Mouse (Mus musculus) spleen, postnatal 4 days (tissue): ENCODE measurements around the gene Ugt1a8.

Experiments
- DNase-seq, 2 experiments: peaks; one replicate each; pipeline ENCODE4 v3.0.0; 2022; ENCODE audit warnings: low spot score in 2 of 2

Ugt1a8 gene

DNA sequence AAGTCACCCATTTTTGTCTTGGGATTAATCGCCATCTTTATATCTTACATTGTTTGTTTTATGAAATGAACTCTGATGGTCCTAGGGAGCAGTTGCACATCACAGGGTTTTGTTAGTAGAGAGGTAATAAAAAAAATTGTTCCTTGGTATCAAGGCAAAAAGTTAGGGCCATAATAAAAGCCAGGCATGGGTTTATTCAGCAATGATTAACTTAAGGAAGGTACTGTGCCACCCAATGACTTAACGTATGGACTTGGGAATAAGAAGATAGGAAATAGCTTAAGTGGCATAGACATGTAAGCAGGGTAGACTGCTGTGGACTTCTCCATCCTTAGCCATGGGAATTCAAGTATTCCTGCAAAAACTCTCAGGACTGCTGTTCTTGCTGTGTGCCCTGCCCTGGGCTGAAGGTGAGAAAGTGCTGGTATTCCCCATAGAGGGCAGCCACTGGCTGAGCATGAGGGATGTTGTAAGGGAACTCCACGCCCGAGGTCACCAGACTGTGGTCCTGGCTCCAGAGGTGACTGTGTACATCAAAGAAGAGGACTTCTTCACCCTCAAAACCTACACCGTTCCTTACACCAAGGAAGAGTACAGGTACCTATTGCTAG, 98.8 kb downstream of the Ugt1a8 start:
- no peak for DNase-seq

DNA sequence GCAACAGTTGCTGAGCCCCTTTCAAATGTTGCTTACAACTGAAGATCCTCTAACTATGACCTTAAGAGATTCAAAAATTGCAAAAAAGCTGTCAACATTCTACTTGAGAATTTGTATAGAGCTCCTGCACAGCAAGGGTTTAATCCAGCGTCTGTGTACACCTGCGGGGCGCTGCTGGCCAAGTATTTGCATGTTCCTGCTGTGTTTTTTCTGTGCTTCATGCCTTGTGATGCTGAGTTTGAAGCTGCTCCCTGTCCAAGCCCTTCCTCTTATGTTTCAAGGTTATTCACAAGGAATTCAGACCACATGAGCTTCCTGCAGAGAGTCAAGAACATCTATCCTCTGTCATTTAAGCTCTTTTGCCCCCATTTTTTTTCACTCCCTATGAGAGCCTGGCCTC, 104.5 kb downstream of the Ugt1a8 start:
- DNase-seq, result no peak

DNA sequence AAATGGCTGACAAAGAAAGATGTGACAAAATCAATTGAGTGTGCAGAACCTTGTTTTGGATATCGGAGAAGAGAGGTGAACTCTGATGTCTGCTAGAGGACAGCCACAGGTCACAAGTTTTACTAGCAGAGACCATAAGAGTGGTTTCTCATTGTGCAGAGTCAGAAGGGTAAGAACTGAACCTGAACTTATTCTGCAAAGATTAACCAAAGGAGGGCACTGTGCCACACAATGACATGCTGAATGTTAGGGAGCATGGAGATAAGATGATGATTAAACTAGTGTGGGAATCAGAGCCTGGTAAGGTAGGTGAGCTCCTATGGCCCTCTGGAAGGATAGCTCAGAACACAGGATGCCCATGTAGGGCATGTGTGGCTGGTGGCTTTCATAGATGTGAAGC, 108.1 kb downstream of the Ugt1a8 start:
- no peak for DNase-seq

DNA sequence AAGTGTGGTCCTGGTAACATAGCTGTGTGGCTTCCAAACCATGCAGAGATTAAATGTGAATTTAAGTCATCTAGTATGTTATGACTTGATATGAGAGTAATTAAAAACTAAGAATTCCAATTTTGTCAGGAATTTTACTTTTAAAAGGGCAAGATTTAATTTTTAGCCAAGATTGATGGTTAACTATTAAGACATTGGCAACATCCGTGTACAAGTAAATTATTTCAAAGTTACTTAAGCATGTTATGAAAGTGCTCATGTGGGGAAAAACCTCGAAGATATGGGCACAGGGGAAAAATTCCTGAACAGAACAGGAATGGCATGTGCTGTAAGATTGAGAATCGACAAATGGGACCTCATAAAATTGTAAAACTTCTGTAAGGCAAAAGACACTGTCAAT, 109.8 kb downstream of the Ugt1a8 start:
- no peak for DNase-seq

DNA sequence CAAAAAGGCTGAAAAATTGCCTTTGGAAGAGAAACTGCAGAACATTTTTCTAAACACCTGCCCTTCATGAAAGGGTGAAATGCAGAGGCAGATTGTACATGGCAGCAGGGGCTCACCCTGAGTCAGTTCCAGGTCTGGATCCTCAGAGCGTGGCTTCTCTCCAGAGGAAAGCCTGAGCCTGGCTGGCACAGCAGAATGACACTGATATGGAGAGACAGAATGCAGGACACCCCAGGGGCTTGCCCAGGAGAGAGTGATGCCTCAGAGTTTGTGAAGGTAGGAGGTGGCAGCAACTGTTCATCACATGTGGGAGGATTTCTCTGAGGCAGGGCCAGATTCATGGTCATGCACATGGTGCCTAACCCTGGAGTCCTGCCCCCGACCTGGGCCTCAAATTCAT, 112.4 kb downstream of the Ugt1a8 start:
- no peak for DNase-seq

DNA sequence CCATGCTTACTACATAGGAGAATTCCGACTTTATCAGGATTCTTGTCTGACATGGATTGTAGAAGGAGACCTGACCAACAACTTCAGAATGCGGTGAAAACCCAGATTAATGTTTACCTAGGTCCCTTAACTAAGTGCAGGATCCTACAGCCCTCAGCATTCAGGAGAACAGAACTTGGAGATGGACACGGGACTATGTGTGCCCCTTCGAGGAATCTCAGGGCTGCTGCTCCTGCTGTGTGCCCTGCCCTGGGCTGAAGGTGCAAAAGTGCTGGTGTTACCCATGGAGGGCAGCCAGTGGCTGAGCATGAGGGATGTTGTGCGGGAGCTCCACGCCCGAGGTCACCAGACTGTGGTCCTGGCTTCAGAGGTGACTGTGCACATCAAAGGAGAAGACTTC, 112.8 kb downstream of the Ugt1a8 start, which contains the start of gene Ugt1a2:
Ugt1a2 (plus strand) TSS at position 146 of the 400 bp plus-strand sequence.
- no peak for DNase-seq

DNA sequence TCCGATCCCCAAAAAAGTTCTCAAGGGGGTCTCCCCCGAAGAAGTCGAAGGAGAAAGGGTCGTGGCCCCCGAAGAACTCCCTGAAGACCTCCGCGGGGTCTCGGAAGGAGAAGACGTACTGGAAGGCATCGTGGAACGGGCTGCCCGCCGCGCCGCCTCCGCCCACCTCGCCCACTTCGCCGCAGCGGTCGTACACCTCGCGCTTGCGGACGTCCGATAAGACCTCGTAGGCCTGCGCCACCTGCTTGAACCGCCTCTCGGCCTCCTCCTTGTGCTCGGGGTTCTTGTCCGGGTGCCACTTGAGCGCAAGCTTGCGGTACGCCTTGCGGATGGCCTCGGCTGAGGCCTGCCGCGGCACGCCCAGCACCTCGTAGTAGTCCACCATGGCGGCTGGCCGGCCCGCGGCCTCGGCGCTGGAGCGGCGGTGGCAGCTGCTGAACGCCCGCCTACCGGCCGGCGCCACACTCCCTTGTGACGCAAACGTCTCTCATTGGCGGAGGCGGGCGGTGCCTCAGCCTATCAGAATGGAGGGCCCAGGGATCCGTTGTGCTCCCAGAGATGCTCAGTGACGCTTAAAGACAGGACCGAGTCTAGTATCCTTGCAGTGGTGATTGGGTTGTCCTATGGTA, 117.8 kb downstream of the Ugt1a8 start, which contains the start of gene Dnajb3:
Dnajb3 (minus strand) TSS at position 489 of the 629 bp plus-strand sequence.
- peak; percentile 85 to 91 for DNase-seq

DNA sequence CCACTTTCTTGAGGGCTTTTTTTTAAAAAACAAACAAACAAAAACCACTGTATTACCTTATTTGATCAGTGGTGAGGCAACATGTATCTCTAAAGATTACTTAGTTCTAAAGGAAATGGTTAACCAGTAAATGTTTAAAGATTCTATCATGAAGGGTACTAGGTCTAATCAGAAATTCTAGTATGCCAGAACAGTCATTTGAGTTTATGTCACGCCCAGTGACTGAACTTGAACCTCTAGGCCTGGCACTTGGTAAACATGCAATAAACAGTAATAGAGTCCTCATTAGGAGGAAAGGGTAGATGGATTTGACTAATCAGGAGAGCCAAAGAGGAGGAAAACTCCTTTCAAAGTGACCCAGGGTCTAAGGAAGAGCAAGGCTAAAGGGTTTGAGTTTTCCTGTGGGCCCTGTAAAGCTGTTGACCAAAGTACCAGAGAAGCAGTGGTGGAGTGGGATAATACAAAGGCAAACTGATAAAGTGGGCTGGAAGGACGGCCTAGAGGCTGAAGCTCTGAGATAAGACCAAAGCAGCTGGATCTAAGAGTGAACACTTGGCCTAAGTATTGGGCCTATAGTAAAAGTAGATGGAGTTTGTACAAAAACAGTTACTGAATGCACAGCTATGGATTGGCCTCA, 119.3 kb downstream of the Ugt1a8 start:
- no peak for DNase-seq

DNA sequence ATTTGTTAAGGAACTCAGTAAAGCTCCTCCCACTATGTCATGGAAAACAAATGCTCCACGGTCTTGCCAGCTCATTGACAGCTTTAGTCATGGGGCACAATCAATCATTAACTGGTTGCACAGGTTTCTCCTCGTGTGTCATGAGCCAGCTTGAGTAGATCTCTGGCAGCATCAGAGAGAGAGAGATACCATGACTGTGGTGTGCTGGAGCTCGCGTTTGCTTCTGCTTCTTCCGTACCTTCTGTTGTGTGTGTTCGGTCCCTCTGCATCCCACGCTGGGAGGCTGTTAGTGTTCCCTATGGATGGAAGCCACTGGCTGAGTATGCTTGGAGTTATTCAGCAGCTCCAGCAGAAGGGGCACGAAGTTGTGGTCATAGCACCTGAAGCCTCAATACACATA, 124.2 kb downstream of the Ugt1a8 start, which contains the start of gene Ugt1a1:
Ugt1a1 (plus strand) TSS at position 148 of the 400 bp plus-strand sequence.
- DNase-seq, result peak in 1 of 2 experiments; percentile 70

DNA sequence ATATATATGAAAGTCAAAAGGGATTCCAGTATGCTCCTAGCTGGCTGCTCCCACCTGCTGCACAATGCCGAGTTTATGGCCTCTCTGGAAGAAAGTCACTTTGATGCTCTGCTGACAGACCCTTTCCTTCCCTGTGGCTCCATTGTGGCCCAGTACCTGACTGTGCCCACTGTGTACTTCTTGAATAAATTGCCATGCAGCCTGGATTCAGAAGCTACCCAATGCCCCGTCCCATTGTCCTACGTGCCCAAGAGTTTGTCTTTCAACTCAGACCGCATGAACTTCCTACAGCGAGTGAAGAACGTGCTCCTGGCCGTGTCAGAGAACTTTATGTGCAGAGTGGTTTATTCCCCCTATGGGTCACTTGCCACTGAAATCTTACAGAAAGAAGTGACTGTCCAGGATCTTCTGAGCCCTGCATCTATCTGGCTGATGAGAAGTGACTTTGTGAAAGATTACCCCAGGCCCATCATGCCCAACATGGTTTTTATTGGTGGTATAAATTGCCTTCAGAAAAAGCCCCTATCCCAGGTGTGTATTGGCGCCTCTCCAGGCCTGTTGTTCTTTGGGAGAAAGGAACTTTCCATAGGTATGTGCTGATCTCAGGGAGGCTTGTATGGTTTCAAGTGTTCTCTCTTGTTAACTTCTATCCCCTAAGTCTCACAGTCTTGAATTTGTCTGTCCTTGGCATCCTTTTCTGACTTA, 124.9 kb downstream of the Ugt1a8 start:
- DNase-seq, result peak in 1 of 2 experiments; percentile 66

DNA sequence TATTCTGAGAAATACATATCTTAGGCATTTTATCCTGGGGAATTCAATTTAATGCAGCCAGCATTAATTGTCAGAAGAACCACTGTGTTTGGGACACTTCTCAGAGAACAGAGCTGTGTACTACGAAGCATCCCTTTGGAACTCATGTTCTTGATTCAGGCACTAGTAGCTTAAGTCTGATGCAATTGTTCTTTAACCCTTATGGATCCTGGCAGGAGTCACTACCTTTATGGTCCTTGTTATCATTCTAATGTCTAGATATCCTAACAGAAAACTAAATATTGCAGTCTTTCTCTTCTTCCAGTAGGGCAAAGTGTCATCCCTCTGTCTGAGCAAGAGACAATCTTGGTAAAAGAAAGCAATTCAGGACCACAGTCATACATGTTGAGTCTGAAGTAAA, 125.4 kb downstream of the Ugt1a8 start:
- DNase-seq, result peak in 1 of 2 experiments; percentile 40

DNA sequence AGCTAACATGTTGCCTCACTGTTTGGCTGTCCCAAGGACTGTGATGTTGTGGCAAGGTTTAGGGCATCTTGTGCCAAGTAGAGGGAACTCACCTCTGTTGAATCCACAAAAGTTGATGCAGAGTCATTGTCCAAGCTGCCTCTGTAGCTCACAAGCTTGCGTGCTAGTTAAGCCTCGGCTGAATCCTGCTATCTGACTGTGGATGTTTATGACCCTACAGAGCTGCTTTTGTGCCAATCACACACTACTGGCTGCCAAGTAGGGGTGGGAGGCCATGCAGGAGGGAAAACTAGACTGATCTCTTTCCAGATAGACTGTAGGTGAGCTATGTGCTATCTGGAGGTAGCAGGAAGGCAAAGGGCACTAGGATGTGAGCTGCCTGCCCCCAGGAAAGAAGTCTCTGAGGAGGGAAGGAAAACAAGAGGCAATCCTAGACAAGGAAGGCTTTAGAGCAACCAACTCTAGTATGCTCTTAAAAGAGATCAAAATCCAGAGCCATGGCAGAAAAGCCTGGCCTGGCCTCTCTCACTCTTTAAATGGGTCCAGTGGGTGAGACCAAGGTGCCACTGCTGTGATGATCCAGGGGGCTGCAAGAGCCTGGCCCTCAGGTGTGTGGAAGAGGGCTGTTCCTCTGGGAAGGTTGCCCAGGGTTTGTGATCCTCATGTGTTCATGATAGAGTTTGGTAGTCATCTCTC, 126.3 kb downstream of the Ugt1a8 start:
- peak in 1 of 2 experiments; percentile 69 for DNase-seq

DNA sequence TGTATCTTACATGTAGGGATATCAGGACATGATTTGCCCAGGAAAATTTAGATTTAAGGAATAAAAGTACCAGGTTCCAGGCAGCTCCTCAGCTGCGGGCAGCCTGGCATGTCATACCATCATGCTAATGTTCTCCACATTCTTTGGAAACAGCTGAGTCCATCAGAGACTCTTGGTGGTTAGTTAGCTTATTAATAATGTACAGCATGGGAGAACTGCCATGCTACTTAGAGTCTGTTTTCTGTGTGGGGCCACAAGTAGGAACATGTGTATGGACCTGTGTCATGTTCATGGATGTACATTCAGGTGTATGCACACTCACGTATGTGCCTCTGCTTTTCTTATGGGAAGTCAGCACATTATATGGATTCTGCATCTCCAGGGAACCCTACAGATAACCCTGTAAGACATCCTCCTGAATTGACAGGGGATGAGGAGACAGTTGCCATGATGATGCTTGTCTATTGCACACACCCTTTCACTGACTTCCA, 126.9 kb downstream of the Ugt1a8 start:
- no peak for DNase-seq

DNA sequence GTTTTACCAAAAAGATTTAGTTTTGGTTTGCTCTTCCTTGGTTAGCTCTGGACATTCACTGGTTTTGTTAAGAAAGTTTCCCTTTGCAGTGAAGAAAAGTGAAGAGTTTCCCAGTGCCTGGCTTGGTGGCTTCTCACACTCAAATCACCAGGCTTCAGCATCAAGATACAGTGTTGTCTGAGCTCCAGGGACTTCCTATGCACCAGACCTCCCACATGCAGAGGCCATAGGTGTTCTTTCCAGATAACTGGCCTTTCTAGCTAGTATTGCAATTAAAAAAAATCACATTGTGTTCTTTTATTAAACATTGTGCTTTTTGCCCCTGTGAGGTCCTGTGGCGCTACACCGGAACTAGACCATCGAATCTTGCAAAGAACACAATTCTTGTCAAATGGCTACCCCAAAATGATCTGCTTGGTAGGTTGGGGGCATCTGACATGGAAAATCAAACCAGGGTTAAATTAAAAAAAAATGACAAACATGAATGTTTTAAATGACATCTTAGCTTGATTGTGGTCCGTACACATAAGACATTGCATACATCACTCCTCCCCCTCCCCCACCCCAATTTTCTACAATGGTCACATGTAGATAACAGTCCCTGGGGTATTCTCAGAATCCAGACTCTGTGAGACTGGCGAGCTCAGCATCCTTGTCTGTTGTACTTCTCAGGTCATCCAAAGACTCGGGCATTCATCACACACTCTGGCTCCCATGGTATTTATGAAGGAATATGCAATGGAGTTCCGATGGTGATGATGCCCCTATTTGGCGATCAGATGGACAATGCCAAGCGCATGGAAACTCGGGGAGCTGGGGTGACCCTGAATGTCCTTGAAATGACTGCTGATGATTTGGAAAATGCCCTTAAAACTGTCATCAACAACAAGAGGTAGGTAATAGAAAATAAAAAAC, 128.1 kb downstream of the Ugt1a8 start:
- DNase-seq, result peak in 1 of 2 experiments; percentile 67

DNA sequence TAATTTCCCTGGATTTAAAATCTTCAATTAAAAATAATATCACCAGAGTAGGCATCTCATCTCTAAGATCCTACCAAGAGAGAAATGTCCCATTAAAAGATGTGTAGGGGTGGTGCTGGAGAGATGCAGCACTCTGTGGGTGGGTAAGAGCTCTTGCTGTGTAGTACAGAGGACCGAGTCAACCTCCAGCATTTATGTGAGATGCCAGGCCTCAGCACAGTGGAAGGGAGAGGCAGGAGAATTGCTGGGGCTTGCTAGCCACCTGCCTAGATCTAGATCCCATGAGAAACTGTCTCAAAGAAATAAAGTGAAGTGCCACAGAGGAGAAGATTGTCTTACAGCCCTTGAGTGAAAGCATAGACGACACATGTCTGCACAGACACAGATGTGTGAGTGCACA, 128.9 kb downstream of the Ugt1a8 start:
- DNase-seq, result peak in 1 of 2 experiments; percentile 68

DNA sequence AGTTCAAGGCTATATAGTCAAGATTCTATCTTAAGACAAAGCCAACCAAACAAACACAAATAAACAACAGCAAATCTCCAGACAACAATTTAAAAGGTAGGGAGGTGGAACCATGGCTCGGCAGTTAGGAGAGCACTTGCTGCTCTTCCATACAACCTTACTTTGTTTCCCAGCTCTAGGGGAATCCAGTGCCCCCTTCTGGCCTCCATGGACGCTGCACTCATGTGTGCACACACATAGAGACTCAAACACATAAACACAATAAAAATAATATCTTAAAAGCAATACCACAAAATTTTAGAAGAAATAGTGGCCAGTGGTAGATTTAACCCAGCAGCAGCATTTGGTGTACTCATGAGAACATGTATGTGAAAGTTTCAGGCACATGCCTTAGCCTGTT, 129.5 kb downstream of the Ugt1a8 start:
- DNase-seq, result peak in 1 of 2 experiments; percentile 69

DNA sequence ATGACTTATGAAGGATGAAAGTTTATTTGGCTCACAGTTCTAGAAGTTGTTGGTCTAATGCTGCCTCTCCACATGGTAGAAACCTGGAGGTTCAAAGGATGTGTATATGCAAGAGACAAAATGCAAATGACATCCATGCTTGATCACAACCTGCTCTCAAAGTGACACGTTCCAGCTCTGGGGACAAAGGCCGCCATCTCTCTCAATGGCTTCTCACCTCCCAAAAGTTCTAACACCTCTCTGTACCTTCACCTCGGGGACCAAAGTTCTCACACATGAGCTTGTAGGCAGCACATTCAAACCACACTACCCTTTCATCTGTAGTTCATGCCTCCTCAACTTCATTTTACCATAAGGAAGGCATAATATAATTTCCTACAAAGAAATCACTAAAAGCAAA, 130.0 kb downstream of the Ugt1a8 start:
- DNase-seq, result peak in 1 of 2 experiments; percentile 64

DNA sequence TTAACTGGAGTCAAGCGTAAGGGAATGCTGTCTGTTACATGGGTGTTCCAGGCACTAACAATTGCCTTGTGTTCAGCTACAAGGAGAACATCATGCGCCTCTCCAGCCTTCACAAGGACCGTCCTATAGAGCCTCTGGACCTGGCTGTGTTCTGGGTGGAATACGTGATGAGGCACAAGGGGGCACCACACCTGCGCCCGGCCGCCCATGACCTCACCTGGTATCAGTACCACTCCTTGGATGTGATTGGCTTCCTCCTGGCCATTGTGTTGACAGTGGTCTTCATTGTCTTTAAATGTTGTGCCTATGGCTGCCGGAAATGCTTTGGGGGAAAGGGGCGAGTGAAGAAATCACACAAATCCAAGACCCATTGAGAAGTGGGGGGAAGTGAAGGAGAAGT, 130.4 kb downstream of the Ugt1a8 start:
- DNase-seq, result peak in 1 of 2 experiments; percentile 71

DNA sequence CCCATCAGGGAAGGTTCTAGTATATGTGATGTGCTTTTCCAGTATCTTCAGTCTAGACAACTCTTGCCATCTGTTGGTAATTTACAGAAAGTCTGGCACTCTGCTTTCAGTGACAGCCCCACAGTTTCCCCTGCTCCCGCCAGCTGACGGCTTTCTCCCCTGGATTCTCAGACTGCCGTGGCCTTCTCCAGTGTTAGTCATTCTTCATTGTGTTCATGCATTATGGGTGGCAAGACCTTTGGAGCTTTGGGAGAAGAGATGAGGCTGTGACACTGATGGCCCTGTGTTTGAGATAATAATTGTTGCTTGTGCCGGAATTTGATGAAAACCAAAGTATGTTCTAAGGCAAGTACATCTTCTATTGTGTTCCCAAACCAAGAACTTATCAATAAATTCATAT, 131.0 kb downstream of the Ugt1a8 start:
- no peak for DNase-seq

DNA sequence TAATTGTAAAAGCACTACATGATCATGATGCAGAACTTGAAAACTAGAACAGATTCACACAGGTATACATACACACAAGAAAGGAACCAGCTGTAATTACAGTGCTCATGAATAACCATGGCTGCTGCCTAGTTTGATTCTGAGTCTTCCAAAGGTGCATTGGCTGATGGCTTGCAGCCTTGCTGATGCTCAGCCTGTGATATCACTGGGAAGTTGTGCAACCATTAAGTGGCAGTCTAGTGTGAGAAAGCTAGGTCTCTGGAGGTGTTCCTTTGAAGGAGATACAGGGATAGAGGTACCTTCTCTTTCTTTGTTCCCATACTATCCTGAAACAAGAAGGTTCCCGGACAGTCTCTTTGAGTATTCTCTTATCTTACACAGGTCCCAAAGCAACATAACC, 131.4 kb downstream of the Ugt1a8 start:
- DNase-seq, result peak in 1 of 2 experiments; percentile 70
